Mouse (Mus musculus) skeletal muscle tissue, adult 2 months (tissue): ENCODE measurements at regions not wholly inside any gene's neighbourhood (a gene's known extent, or its start where the extent isn't known, plus 50 kb on each side); places are given as distances from the start of the nearest gene placed in this dataset.

Experiments used
- DNase-seq: peaks from one replicate; pipeline ENCODE4 v3.0.0-alpha.2; 2012; ENCODE audit warnings: low read depth, low spot score

- DNase-seq: no peak
These were observed 125.2 kb upstream of the Tnfaip3 start for GRCm38 (mm10) chr10:19140628-19141027.

DNA sequence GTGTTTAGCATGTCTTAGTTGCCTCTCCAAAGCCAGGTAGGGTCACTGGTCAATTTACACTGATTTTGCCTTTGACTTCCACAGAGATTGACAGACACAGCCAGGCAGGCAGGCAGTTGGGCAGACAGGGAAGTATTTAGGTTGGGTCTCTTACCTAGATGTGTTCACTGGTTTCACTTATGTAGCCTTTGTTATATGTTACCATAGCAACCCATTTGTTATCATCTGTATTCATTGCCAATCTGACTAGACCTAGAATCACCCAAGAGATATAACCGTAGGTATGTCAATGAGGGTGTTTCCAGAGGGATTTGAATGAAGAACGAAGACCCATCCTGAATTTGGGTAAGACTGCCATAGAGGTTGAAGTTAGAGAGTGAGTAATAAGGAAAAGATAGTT, 123.8 kb upstream of the Tnfaip3 start:
- DNase-seq: no peak

DNA sequence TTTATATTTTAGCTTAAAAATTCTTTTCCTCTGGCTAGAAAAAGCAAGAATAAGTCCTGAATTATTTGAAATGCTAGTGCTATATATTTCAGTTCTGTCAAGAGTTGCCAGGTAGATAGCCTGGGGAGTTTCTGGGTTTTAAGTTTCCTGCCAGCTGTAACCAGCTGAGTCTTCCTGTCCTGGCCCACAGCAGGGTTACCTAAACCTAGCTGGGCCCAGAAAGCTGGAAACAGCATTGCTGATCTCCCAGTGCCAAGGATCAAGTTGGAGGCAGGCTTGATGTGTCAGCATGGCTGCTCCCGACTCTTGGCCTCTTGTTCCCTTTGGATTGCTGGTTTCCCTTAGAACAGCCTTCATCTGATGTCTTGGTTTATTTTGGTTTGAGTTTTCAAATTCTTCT, 122.8 kb upstream of the Tnfaip3 start:
- DNase-seq: peak; percentile 21

DNA sequence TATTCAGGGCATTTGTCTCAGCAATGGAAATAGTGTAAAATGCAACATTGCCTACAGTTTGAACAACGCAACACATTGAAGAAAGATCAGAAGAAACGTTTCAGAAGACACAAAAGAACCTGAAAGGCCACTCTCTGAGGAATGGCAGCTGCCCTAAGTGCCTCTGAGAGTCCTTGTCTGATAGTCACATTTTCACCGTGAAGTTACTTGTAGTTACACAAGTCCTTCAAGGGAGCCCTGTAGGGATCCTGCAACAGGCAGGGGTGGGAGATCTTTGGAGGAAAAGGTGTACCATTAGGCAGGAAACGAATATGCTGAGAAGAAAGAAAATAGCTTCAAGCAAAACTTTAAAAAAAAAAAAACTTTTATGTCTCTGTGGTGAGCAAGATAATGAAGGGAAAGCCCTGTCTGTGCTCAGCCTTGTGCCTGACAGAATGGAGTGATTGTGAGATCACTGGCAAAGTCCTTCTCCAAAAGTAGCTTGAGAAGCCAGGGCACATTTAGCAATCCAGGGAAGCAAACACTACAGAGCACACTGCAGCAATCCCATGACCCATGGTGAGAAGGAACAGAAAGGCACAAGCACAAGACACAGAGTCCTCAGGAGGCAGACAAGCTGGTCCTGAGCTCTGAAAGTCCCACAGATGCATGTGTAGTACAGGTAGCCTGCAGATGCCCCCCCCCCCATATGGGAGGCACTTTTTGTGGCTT, 112.3 kb upstream of the Tnfaip3 start:
- no peak for DNase-seq

DNA sequence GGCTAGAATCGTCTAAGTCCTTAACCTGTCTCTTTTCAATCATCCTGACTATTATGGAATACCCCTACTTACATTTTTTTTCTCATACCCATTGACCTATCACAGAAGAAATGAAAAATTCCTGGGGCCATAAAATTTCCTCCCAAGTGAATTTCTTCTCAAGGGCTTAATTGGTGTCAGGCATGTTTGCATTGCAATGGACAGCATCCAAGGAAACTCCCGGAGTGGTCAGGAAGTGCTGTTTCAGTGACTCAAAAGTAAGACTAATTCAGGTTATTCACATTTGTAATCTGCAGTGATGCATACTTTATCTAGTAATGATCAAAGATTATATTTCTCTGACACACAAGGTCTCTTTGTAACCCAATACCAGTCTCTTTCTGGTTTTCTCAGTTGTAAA, 111.5 kb upstream of the Tnfaip3 start:
- no peak for DNase-seq

DNA sequence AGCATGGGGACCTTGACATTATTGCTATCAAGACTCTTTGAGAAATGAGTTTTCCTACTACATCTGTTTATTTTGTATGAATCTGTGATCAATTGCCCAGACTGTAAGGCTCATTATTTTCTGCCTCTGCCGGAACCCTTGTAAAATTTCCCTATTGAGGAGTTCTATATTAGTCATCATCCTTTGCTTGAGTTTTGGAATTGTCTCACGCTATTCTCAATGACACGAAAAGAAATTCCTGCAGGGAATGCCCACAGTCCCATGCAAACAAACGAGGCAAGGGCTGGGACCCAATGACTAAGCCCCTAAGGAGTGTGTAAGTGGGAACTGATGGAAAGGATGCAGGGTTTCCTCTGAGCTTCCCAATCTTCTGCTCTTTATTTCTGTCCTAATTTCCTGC, 111.0 kb upstream of the Tnfaip3 start:
- DNase-seq: no peak

DNA sequence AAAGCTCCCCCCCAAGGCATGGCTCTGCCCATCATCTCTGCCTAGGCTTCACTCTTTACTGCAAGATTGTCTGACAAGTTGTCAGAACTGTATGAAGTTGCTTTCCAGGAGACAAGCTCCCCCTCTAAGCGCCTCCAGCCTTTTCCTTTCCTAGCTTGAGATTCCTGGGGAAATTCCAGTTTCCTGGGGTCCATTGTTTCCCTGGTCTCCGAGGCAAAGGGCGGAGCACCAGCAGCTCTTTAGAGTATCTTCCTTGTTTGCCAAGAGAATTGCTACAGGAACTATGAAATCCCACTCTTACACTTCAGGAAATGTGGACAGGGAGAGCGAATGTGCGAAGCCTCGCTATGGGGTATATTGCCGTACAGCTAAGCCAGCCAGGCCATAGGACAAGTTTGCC, 108.2 kb upstream of the Tnfaip3 start:
- DNase-seq: no peak

DNA sequence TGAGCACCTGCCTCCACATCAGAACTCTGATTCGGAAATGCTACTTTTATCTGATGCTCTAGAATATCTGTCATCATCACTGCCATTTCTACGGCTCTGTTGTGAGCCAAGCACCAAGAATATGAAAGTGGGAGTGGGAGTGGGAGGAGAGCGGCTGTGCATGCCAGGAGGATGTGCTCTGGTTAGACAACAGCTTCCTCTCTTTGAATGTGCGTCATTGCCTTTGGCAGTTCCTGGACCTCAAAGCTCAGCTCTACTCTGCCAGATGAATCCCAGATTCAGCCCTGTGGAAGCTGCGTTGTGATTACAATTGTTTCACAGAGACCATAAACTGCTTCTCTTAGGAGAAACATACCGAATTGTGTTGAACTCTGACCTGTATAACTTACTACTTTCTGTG, 106.8 kb upstream of the Tnfaip3 start:
- DNase-seq: peak; percentile 31

GRCm38 (mm10) chr10:19119281-19120049, 104.0 kb upstream of the Tnfaip3 start:
- no peak for DNase-seq

DNA sequence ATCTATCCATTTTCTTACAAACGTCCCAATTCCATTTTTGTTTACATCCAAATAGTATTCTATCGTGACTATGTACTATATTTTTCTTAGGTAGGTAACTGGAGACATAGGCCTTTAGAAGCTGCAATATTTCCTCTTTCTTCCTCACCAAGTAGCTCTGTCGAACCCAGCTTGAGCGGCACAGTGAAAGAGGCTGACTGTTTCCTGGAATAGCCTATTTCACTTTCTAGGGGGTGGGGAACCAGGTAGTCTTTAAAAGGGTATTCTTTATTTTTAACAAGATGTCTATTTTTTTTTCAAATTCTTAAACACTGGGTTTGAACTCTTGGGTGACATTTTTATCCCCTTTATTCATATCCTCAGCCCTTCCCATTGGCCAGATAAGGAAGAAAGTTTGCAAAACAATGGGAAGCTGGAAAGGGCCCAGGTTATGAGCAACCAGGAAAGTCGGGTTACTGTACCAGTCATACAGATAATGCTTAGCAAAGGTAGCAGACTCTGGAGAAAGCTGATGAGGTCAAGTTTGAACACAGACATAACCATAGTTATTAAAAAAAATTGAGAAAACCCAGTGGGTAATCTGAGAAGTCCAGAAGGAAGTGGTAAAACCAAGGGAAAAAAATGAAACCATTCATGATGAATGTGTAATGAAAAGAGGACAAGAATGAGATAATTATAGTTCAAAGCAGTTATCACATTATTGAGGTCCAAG, 103.3 kb upstream of the Tnfaip3 start:
- DNase-seq: no peak

- DNase-seq: peak; percentile 22
These were observed 101.7 kb upstream of the Tnfaip3 start for GRCm38 (mm10) chr10:19117071-19117605.

GRCm38 (mm10) chr10:19112459-19112858, 97.0 kb upstream of the Tnfaip3 start:
- no peak for DNase-seq

GRCm38 (mm10) chr10:19105231-19105681, 89.8 kb upstream of the Tnfaip3 start:
- no peak for DNase-seq

- peak; percentile 5 for DNase-seq
These were observed 89.3 kb upstream of the Tnfaip3 start for GRCm38 (mm10) chr10:19104671-19105203.

DNA sequence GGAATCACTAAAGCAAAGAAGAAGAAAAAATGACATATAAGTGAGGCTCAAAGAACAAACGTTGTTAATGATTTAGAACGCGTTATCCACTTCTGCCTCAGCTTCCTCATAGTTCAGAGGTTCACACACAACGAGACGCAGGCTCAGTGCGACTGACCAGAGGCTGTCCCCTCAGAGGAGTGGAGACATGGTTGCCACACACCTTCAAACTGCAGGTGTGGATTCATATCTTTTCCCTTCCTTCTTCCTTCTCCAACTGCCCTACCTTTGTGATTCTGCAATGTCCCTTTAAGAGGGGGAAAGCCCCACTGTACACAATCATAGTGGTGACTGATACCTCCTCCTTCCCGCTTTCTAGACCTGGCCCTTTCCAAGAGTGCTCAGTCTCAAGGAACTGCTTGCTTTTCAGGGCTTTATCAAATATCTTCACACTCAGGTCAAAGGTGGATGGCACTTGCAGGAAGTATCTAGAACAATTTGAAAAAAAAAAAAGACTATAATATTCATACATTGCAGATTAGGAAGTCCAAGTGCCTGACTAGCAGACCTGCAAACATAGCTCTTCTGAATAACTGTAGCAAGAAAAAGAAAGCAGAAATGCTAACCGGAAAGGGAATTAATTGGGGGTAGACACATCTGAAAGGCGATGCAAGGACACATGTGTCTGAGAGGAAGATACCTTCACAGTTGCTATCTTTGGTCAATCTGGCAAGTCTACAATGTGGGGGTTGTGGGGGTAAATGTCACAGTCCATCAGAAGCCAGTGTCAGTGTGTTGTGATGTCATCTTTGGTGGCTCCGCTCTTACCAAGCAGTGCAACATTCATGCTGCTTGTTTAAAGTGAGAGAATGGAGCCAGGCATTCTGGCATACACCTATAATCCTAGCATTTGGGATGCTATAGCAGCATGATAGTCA, 84.2 kb upstream of the Tnfaip3 start:
- DNase-seq: no peak

DNA sequence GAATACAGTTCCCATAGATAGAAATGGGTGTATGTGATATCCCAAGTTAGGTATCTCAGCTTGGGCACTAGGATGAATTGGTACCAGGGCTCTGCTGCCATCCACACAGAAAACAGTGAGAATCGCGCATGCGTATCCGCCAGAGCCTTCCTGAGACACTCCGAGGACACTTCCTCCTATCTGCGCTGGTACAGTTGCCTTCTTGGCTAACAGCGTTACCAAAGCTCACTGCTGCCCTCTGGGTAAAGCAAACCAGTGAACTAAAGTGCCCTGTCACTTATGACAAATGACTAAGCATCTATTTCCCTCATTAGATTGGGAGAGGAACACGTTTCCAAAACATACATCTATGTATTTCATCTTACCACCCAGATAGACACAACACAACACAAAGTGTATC, 78.8 kb upstream of the Tnfaip3 start:
- DNase-seq: peak; percentile 52

DNA sequence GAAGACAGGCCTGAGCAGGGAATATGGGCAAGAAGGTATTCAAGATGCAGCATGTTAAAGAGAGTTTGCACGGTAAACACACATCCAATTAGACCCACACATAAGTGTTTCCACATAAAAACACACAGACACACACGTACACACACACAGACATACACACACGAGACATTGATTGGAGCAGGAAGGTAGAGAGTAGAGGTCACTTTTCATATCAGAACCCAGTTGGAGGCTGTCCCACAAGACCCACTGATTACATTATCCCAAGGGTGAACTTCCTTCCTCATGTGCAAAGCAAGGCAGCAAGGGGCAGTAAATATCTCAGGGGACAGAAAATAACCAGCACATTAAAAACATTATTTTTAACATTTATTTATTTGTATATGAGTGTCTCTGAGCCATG, 78.2 kb upstream of the Tnfaip3 start:
- no peak for DNase-seq

GRCm38 (mm10) chr10:19091949-19092348, 76.5 kb upstream of the Tnfaip3 start:
- no peak for DNase-seq

DNA sequence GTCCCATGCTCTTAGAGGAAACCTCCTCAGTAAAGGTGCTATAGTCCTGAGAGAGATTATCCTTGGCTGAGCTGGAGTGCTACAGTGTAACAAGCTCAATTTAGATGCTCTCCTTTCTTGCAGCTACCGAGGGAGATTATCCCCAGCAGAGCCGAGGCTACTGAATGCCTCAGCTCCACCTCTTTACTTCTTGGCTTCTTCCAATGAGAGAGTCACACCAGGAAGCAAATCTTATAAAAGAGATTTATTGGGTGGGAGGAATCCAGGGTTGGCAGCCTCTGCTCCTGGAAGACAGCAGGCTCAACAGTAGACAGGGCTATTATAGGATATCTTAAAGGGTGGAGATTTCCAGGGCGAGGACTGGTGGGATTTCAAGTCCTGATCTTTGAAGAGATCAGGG, 75.7 kb upstream of the Tnfaip3 start:
- no peak for DNase-seq

GRCm38 (mm10) chr10:19086995-19087394, 71.5 kb upstream of the Tnfaip3 start:
- DNase-seq: no peak

- no peak for DNase-seq
These were observed 66.7 kb upstream of the Tnfaip3 start for GRCm38 (mm10) chr10:19082136-19082535.
